Mouse (Mus musculus): ENCODE data around the gene Arid3c. TPM values are rescaled to one million over a fixed set of nuclear protein-coding genes. Genes with fewer than 3 reads are reported as not detected.
A peak's percentile ranks its signal among the peaks of the same experiment; 100 is the strongest.

Arid3c gene
- polyA plus RNA-seq, 1 experiment from 2014 or later = not detected

DNA sequence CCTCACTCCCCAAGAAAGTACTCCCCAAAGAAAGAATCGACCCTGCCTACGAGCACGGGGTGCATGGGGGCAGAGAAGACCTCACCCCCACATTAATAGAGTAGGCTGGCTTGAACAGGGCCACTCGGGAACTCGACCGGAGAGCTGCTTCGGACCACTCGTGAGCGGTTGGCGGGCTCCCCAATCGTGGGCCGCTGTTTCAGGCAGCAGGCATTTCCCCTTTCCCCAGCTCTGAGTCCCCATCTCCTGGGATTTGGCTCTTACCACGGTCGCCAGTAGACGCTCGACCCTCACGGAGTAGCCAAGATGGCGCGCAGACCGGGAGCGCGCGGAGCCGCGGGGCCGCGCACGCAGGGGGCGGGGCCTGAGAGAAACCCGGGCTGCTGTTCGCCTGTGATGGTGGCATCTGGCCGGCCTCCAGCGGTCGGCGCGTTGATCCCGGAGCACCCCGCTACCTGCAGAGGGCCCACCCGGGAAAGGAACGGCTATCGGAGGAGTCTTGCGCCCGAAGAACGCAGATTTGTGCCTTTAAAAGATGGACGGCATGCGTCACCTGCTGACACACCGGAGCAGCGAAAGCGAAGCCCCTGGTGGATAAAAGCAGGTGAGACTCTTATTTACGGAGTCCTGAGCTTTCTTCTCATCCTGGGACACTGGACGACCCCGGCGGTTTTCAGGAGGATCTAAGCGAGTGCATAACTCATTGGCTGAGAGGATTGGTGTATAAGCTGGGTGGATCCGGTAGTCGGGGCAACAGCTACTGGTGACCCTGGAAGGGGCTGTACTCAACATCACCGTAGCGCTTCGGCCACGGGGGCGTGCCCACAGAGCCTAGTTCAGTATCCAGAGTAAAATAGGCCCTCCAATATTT, 17.5 kb downstream of the Arid3c start, which contains the start of gene Rpp25l:
Gene Rpp25l, minus strand, starts transcription at position 338 of the 871 bp plus-strand sequence.
- peak within 1 kb of the TSS; percentile 96 for H3K9ac ChIP-seq
- H3K4me3 ChIP-seq (ENCODE audit: low read depth, low read length) = peak within 1 kb of the TSS; percentile 88
- H3K27ac ChIP-seq (ENCODE audit: low read depth) = peak within 1 kb of the TSS; percentile 76; the same call in 1 of the 2 replicates
- WGBS = under 1% methylated on average over 61 of the region's 61 CpGs
- peak; percentile 92 for DNase-seq
- peak within 1 kb of the TSS; percentile 94 for H3K4me2 ChIP-seq
- H3K36me3 ChIP-seq (ENCODE audit: insufficient read depth) = peaks cover 39% of the 10 kb centered on the region
- no peaks in the 10 kb centered on the region for H3K27me3 ChIP-seq (ENCODE audit: insufficient read depth, low read length)
- ATAC-seq (ENCODE audit: insufficient read depth) = peak; percentile 65
- no peaks in the 10 kb centered on the region for H3K9me3 ChIP-seq (ENCODE audit: low read depth, low read length)
- peak; percentile 40 for TF ChIP-seq CTCF (IDR thresholded peaks at IDR 0.05; ENCODE audit: low read depth)
- peaks cover 10% of the 10 kb centered on the region for H3K4me1 ChIP-seq (ENCODE audit: insufficient read depth)

DNA sequence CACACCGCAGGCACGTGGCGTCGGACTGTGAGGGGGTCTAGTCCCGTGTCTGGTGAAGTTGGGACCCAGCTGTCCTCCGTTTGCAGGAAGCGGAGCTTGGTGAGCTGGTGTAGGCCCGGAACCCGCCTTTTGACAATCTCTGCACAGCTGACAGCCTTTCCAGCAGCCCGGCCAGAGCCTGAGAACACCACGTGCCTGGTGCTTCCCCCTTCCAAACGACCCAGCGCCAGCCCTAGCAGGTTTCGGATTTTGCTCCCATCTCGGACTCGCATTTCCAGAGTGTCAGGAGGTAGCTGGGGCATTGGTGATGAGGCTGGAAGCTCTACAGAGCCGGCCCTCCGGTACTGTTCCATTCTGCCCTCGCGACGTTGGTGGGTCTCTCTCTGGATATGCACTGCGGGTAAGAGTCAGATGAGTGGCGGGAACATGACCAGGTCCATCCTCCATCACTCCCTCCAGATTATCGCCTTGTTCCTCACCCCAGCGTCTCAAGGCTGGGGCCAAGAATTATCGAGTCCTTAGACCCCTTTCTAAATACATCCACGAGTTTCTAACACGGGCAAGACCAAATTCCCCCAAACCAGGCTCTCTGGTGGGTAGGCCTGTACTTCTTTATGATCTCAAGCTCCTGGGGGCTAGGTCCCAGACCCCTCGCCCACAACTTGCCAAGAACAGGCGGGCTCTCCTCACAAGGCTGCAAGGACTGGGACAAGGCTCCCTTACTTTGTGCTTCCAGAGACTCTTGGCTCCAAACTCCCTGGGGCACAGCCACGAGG, 18.3 kb downstream of the Arid3c start:
- Histone ChIP-seq H3K9ac (peak overlapping the region; percentile 96), H3K9me3 (ENCODE audit: low read depth, low read length) (no peaks in the 10 kb centered on the region), H3K36me3 (ENCODE audit: insufficient read depth) (peaks cover 32% of the 10 kb centered on the region), H3K4me1 (ENCODE audit: insufficient read depth) (peaks cover 10% of the 10 kb centered on the region), H3K4me2 (peak overlapping the region; percentile 94), H3K27ac (ENCODE audit: low read depth) (peak overlapping the region; percentile 76; the same call in 1 of the 2 replicates), H3K4me3 (ENCODE audit: low read depth, low read length) (peak overlapping the region; percentile 88), H3K27me3 (ENCODE audit: insufficient read depth, low read length) (no peaks in the 10 kb centered on the region)
- DNase-seq (peak; percentile 39), ATAC-seq (ENCODE audit: insufficient read depth) (peak; percentile 6; the same call in 1 of the 2 replicates)
- 30% methylated on average over 31 of the region's 31 CpGs for WGBS
- no peak for TF ChIP-seq CTCF (IDR thresholded peaks at IDR 0.05; ENCODE audit: low read depth)

DNA sequence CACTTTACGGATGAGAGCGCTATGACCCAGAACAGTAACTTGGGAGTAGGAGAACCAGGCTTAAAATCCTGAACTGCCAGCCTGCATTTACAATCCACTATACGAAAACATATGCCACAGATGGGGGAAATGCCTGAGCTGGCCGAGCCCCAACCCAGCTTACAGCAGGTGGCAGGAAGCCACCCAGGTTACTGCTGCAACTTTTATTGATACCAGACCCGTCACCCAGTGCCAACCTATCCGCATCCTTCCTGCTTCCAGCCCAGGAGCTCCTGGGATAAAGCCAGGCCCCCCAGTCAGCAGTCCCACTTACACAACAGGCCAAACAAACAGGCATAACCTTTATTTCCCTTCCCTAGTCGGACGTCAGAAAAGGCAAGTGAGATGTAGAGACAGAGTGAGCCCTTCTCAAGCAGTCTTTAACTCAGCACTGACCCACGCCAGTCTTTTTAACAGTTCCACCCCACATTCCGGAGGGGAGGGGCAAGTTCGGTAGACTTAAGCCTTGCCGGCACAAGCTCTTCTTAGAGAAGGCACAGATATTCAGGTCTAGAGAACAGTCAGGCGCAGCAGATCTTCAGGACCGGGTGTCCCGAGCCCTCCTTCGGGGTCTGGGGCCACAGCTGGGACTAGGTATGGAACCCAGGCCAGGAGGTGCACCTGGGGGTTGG, 19.1 kb downstream of the Arid3c start:
- WGBS = 69% methylated on average over 16 of the region's 16 CpGs
- no peak for ATAC-seq (ENCODE audit: insufficient read depth)
- peak; percentile 20 for DNase-seq
- Histone ChIP-seq H3K36me3 (ENCODE audit: insufficient read depth) (peaks cover 25% of the 10 kb centered on the region), H3K27ac (ENCODE audit: low read depth) (no peak overlapping the region), H3K9ac (peak overlapping the region; percentile 96), H3K4me1 (ENCODE audit: insufficient read depth) (peaks cover 10% of the 10 kb centered on the region), H3K27me3 (ENCODE audit: insufficient read depth, low read length) (no peaks in the 10 kb centered on the region), H3K4me2 (peak overlapping the region; percentile 94), H3K4me3 (ENCODE audit: low read depth, low read length) (peak overlapping the region; percentile 88), H3K9me3 (ENCODE audit: low read depth, low read length) (no peaks in the 10 kb centered on the region)
- no peak for TF ChIP-seq CTCF (IDR thresholded peaks at IDR 0.05; ENCODE audit: low read depth)

DNA sequence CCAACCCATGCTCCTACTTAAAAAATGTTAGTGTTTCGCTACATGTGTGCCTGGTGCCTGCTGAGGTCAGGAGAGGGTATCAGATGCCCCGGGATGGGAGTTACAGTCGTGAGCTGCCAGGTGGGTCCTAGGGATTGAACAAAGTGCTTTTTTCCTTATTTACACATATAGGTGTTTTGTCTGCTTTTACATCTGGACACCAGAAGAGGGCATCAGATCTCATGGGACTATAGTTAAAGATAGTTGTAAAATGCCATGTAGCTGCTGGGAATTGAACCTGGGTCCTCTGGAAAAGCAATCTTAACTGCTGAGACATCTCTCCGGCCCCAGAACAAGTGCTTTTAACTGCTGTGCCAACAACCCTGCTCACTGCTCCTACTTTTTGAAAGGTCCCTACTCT, 20.7 kb downstream of the Arid3c start:
- Histone ChIP-seq H3K4me2 (no peak overlapping the region), H3K36me3 (ENCODE audit: insufficient read depth) (peaks cover 13% of the 10 kb centered on the region; the same call in 1 of the 2 replicates), H3K4me1 (ENCODE audit: insufficient read depth) (peaks cover 10% of the 10 kb centered on the region), H3K4me3 (ENCODE audit: low read depth, low read length) (no peak overlapping the region), H3K27me3 (ENCODE audit: insufficient read depth, low read length) (no peaks in the 10 kb centered on the region), H3K27ac (ENCODE audit: low read depth) (no peak overlapping the region), H3K9ac (no peak overlapping the region), H3K9me3 (ENCODE audit: low read depth, low read length) (no peaks in the 10 kb centered on the region)
- ATAC-seq (ENCODE audit: insufficient read depth) = no peak
- WGBS = 42% methylated on average over 4 of the region's 4 CpGs
- TF ChIP-seq CTCF (IDR thresholded peaks at IDR 0.05; ENCODE audit: low read depth) = 0 out of 2 replicates have a peak, but pooled peaks have one; percentile 2
- no peak for DNase-seq

DNA sequence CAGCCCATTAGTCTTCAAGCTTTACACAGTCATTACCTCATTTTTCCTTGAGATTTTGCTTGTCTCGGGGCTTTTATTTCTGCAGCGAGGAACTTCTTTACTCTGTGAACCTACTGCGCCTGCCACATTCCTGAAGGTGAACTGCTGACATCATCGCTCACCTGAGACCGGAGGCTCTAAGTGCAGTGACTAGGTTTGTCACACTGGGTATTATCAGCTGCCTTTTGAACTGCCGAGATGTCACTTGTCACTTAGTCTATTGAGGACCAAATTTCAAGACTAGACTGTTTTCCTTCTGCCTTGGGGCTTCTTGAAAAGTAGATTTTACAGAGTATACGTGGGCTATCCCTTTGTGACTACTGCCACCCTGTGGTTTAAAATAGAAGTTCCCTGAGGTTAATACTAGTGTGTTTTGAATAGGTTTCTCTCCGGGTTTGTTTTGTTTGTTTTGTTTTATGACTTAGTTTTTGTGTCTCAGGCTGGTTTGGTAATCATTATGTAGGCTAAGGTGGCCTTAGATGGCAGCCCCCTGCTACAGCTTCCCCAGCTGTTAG, 22.7 kb downstream of the Arid3c start:
- H3K36me3 ChIP-seq (ENCODE audit: insufficient read depth) = peaks cover 13% of the 10 kb centered on the region; the same call in 1 of the 2 replicates
- H3K4me1 ChIP-seq (ENCODE audit: insufficient read depth) = peaks cover 7% of the 10 kb centered on the region; the same call in 1 of the 2 replicates
- DNase-seq (peak; percentile 92), ATAC-seq (ENCODE audit: insufficient read depth) (no peak)
- no peaks in the 10 kb centered on the region for H3K9me3 ChIP-seq (ENCODE audit: low read depth, low read length)
- H3K4me2 ChIP-seq = no peak overlapping the region
- H3K27me3 ChIP-seq (ENCODE audit: insufficient read depth, low read length) = no peaks in the 10 kb centered on the region
- no peak overlapping the region for H3K27ac ChIP-seq (ENCODE audit: low read depth)
- H3K9ac ChIP-seq = no peak overlapping the region
- WGBS = 28% methylated on average over 8 of the region's 8 CpGs
- H3K4me3 ChIP-seq (ENCODE audit: low read depth, low read length) = no peak overlapping the region
- TF ChIP-seq CTCF (IDR thresholded peaks at IDR 0.05; ENCODE audit: low read depth) = peak; percentile 73

DNA sequence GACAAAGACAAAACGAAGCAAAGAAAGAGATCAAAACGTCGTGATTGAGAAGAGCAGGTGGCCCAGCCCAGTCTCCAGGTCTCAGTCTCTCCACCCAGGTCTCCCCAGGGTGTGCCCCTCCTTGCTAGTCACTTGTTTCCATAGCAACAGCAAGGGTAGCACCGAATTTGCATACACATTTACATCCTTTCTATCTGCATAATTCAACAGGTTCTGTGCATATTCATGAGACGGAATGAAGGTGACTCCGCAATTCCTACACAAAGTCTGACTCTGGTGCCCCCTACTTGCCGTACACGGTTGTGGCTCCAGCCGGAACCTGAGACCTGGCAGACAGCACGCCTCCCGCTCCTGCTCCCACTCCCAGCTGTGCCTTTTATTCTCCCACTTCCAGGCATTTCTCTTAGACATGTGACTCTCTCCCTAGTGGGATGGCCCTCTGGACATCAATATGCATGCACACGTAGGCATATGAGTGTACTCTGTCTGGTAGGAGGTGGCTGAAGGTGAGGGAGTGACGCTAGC, 23.9 kb downstream of the Arid3c start:
- Histone ChIP-seq H3K4me1 (ENCODE audit: insufficient read depth) (peaks cover 4% of the 10 kb centered on the region; the same call in 1 of the 2 replicates), H3K9ac (no peak overlapping the region)

More for the DNA sequence above, 23.9 kb downstream of the Arid3c start:
- Histone ChIP-seq H3K9me3 (ENCODE audit: low read depth, low read length) (no peaks in the 10 kb centered on the region), H3K27ac (ENCODE audit: low read depth) (no peak overlapping the region), H3K4me3 (ENCODE audit: low read depth, low read length) (no peak overlapping the region), H3K4me2 (0 out of 2 replicates have a peak overlapping the region, but pooled peaks have one; percentile 6), H3K36me3 (ENCODE audit: insufficient read depth) (peaks cover 10% of the 10 kb centered on the region; the same call in 1 of the 2 replicates), H3K27me3 (ENCODE audit: insufficient read depth, low read length) (no peaks in the 10 kb centered on the region)
- peak; percentile 80 for TF ChIP-seq CTCF (IDR thresholded peaks at IDR 0.05; ENCODE audit: low read depth)
- peak; percentile 58 for ATAC-seq (ENCODE audit: insufficient read depth)
- WGBS = 2% methylated on average over 13 of the region's 13 CpGs
- peak; percentile 84 for DNase-seq

Measured in lung, embryonic 14.5 days (tissue).